Mouse (Mus musculus) adrenal gland, postnatal 36 days (tissue): Measurements from ENCODE around the gene Gm26992. TPM values are rescaled to one million over a fixed set of nuclear protein-coding genes. Genes with fewer than 3 reads are reported as not detected.
A peak's percentile ranks its signal among the peaks of the same experiment; 100 is the strongest.

ENCODE experiments used
- DNase-seq, 2 experiments: peaks; one replicate each; pipeline ENCODE4 v3.0.0; 2021; ENCODE audit warnings: mixed read lengths in 1 of 2
- total RNA-seq, 2 experiments: library from RNA; stranded (reverse); gene quantifications; 2 replicates each; pipeline ENCODE4 v1.2.3; 2021

Gm26992 gene
- total RNA-seq, 2 experiments from 2014 or later = not detected

GRCm38 (mm10) chrX:103484050-103484449 lies 62.2 kb downstream of the Gm26992 start:
- DNase-seq = peak; percentile 53 to 58

- DNase-seq = no peak
These were observed 69.0 kb downstream of the Gm26992 start for GRCm38 (mm10) chrX:103490853-103491252.

GRCm38 (mm10) chrX:103492398-103493256 lies 70.8 kb downstream of the Gm26992 start:
- peak in 1 of 2 experiments; percentile 7 for DNase-seq

GRCm38 (mm10) chrX:103493351-103494173 lies 71.8 kb downstream of the Gm26992 start:
- DNase-seq = peak; percentile 74 to 82

- no peak for DNase-seq
These were observed 77.6 kb downstream of the Gm26992 start for GRCm38 (mm10) chrX:103499374-103499773.

- no peak for DNase-seq
These were observed 78.3 kb downstream of the Gm26992 start for GRCm38 (mm10) chrX:103500137-103500536.

GRCm38 (mm10) chrX:103508218-103508617 lies 86.4 kb downstream of the Gm26992 start:
- DNase-seq = no peak

- DNase-seq = peak; percentile 24 to 32
These were observed 87.6 kb downstream of the Gm26992 start for GRCm38 (mm10) chrX:103509168-103510019.

GRCm38 (mm10) chrX:103514782-103515181 lies 93.0 kb downstream of the Gm26992 start:
- DNase-seq = peak; percentile 44 to 48

GRCm38 (mm10) chrX:103515346-103515745 lies 93.5 kb downstream of the Gm26992 start:
- no peak for DNase-seq

GRCm38 (mm10) chrX:103518798-103519197 lies 97.0 kb downstream of the Gm26992 start:
- no peak for DNase-seq

- DNase-seq = no peak
These were observed 97.7 kb downstream of the Gm26992 start for GRCm38 (mm10) chrX:103519547-103519946.

- no peak for DNase-seq
These were observed 99.5 kb downstream of the Gm26992 start for GRCm38 (mm10) chrX:103521221-103521716.

GRCm38 (mm10) chrX:103529185-103529584 lies 107.4 kb downstream of the Gm26992 start:
- DNase-seq = peak; percentile 78 to 85

Other genes starting within 250 kb of the Gm26992 start
- 1 to 10 TPM in 1 of 2 experiments, under 1 TPM in 1; 0.92 to 1.5 TPM for gene Nap1l2, start 235.4 kb upstream of the Gm26992 start, total RNA-seq
- gene Cdx4, start 100.6 kb upstream of the Gm26992 start, total RNA-seq = not detected
- gene Chic1, start 65.5 kb upstream of the Gm26992 start, total RNA-seq = 1 to 10 TPM; 6.6 to 6.9 TPM
- not detected for gene Tsx, start 7.5 kb upstream of the Gm26992 start, total RNA-seq
- not detected for gene Zcchc13, start 208.6 kb downstream of the Gm26992 start, total RNA-seq